Mouse (Mus musculus) heart, postnatal 4 days (tissue): ENCODE data around the gene Fbxw20. TPM values are rescaled to one million over a fixed set of nuclear protein-coding genes. Genes with fewer than 3 reads are reported as not detected.
"Not testable (repeated sequence)": the region's sequence is repeated elsewhere in the genome, so short reads cannot be mapped to it uniquely, and the experiment has no call there.

Experiments
- DNase-seq: peaks from one replicate; pipeline ENCODE4 v3.0.0; 2021
- total RNA-seq, 2 experiments: library from RNA; stranded (reverse); gene quantifications; 2 replicates each; pipeline ENCODE4 v1.2.3; 2021

The Fbxw20 gene
- total RNA-seq, result not detected

DNA sequence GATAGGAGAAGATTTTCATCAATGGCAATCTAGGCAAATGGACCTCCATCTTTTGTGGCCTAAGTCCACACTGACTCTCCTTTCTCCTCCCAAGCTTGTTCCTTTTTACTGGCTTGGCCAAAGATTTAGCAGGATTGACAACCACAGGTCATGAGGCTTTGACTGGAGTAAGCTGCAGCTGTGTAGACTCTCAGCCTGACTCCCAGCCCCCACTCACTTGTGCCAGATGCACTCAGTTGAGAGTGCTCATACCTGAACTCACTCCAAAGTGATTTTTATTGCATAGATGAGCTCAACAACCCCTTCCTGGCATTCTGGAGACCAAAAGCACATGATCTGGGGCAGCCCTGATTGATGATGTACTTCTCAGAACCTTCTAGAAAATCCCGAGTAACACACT lies at the start of gene Fbxw20:
Fbxw20 (minus strand) TSS at position 101 of the 400 bp plus-strand sequence.
- DNase-seq, result no peak

DNA sequence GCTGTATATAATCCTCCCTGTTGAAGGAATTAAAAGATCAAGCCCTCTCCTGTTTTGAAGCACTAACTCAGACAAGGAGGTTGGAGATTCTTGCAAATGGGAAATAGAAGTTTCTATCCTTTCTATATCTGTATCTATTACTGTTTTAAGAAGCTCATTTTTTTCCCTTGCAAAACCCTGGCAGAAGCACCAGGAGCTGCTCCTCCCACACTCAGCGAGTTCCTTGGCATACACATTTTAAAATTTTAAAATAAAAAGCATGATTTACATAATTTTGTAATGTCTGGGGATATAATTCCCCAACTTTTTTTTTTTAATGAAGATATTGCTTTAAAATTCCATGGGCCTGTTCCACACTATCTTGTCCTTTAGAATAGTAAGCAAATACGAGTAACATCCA lies 28.5 kb upstream of the Fbxw20 start:
- no peak for DNase-seq

DNA sequence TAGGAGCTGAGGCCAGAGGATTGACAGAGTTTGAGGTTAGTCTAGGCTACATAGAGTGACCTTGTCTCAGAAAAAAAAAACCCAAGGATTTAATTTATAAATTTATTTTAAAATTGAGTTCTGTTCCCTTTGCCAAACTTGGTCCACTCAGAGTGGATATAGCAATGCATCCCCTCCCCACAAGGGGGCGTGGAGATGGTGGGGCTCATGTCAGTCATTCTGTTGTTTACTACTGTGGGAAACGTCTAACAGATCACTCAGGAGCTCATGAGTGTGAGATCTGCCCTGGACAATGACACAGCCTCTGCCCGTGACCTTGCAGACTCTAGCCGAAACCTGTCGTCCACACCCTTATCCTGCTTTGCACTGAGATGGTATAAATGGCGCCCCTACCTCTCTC lies 16.1 kb downstream of the Fbxw20 start:
- DNase-seq, result peak; percentile 12

GRCm38 (mm10) chr9:109201347-109201746 lies 33.2 kb downstream of the Fbxw20 start:
- not testable (repeated sequence) for DNase-seq

DNA sequence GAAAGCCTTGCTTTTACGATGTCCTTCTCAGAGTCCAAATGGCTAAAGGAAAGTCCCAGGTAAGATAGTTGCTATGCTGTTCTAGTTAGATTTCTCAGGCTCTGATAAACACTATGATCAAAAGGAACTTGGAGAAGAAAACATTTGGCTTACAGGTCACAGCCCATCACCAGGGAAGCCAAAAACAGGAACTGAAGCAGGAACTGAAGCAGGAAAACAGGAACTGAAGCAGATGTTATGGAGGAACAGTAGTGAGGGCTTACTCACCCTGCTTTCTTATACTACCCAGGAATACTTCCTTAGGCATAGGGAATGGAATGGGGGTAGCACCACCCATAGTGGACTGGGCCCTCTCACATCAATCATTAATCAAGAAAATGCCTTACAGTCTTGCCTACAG lies 34.2 kb downstream of the Fbxw20 start:
- DNase-seq, result no peak

- no peak for DNase-seq
Observed at GRCm38 (mm10) chr9:109199353-109199752, 35.2 kb downstream of the Fbxw20 start.

- DNase-seq, result not testable (repeated sequence)
Observed at GRCm38 (mm10) chr9:109195875-109196274, 38.7 kb downstream of the Fbxw20 start, which contains the start of gene Fbxw13. Gene Fbxw13, minus strand, starts transcription at chr9:109195975.

GRCm38 (mm10) chr9:109177208-109177607 lies 57.3 kb downstream of the Fbxw20 start:
- no peak for DNase-seq

- no peak for DNase-seq
Observed at GRCm38 (mm10) chr9:109176301-109176700, 58.3 kb downstream of the Fbxw20 start.

Other genes starting within 250 kb of the Fbxw20 start
- gene Ucn2, start 248.7 kb downstream of the Fbxw20 start, total RNA-seq, result not detected
- 1 to 10 TPM; 3.4 TPM for gene Pfkfb4, start 243.0 kb downstream of the Fbxw20 start, total RNA-seq
- gene Shisa5, start 196.2 kb downstream of the Fbxw20 start, total RNA-seq, result 10 to 100 TPM; 48.2 to 50.4 TPM
- 1 to 10 TPM; 9.1 to 9.3 TPM for gene Trex1, start 175.0 kb downstream of the Fbxw20 start, total RNA-seq
- 10 to 100 TPM; 10.4 to 11.1 TPM for gene Atrip, start 160.6 kb downstream of the Fbxw20 start, total RNA-seq
- 10 to 100 TPM; 11.5 to 12.2 TPM for gene Ccdc51, start 152.3 kb downstream of the Fbxw20 start, total RNA-seq
- gene Tma7, start 152.2 kb downstream of the Fbxw20 start, total RNA-seq, result 100 to 1,000 TPM; 294 to 307 TPM
- 10 to 100 TPM; 31.0 to 31.5 TPM for gene Plxnb1, start 139.4 kb downstream of the Fbxw20 start, total RNA-seq
- gene Fbxw21, start 72.7 kb downstream of the Fbxw20 start, total RNA-seq, result not detected
- gene Fbxw13, start 38.8 kb downstream of the Fbxw20 start, total RNA-seq, result not detected
- not detected for gene Fbxw14, start 52.9 kb upstream of the Fbxw20 start, total RNA-seq
- not detected for gene Fbxw28, start 104.9 kb upstream of the Fbxw20 start, total RNA-seq
- gene Fbxw22, start 169.5 kb upstream of the Fbxw20 start, total RNA-seq, result not detected
- not detected for gene Fbxw16, start 214.4 kb upstream of the Fbxw20 start, total RNA-seq